Mouse (Mus musculus) left cerebral cortex, adult 6 months (tissue): Measurements from ENCODE around the gene Disc1. TPM values are rescaled to one million over a fixed set of nuclear protein-coding genes. Genes with fewer than 3 reads are reported as not detected.

Experiments
- long read RNA-seq, 2 experiments: library from polyadenylated mRNA; unstranded; transcript quantifications; one replicate each; pipeline ENCODE4 v2.0.0; 2019 to 2020
- polyA plus RNA-seq: library from polyadenylated mRNA; unstranded; fragments of <200 nt; fragmentation: Nextera tagmentation; gene quantifications from 2 replicates; pipeline ENCODE4 v1.2.3, GENCODE M21; 2021

Disc1 gene
- polyA plus RNA-seq = 0.20 and 0.29 TPM in 2 replicates
- long read RNA-seq, experiment 1, partial matches to known transcripts = 0 of 7 reads
- long read RNA-seq, experiment 1, other reads (novel, unspliced or antisense) = 7 of 7 reads
- long read RNA-seq, experiment 2, partial matches to known transcripts = 0 of 1 reads
- long read RNA-seq, experiment 2, other reads (novel, unspliced or antisense) = 1 of 1 reads

GRCm38 (mm10) chr8:125053505-125054435 is at the start of gene Disc1:
Gene Disc1 (plus strand): TSS chr8:125054195.

DNA sequence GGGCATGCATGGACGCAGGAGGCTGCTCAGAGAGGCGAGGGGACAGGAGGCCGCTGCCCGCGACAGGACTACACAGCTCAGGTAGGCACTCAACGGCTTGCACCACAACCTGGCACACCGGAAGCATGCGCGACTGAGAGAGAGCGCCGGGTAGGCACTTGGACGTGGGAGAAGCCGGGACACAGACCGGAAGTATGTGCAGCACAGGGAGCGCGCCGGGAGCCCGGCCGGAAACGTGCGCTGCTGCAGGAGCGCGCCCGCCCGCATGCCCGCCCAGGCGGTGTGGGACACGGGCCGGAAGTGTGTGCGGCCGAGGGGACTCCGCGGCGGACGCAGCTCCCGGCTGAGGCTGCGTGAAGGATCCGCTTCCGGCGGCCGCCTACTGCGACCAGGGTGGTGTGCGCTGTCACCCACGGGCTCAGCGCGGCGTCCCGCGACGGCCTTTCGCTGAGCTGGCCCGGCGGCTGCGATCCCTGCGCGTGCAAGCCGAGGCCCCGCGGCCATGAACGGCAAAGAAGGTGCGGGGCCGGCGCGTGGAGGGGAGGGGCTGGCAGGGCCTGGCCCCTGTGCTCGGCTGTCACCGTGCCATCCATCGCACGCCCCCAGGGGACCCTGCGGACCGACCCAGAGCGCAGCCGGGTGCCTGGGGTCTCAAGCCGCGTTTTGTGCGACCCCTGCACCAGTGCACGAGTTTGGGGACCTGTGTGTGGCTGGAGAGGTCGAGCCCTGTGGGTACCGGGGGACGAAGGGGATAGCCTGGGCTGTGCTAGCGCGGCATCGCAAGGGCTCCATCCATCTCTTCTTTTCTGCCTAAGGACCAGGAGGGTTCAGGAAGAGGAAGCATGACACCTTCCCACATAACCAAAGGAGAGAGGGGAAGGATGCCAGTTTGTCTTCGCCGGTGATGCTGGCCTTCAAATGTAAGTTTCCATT is 41.0 kb upstream of the Disc1 start, which contains the start of gene Tsnax:
TSS of gene Tsnax (plus strand) at position 303 of the 933 bp plus-strand sequence.

Other genes with a start within 250 kb of the Disc1 start
- gene Gnpat, start 191.2 kb upstream of the Disc1 start, polyA plus RNA-seq = 37.4 and 42.4 TPM in 2 replicates
- 16.6 and 17.4 TPM in 2 replicates for gene 2810004N23Rik, start 191.1 kb upstream of the Disc1 start, polyA plus RNA-seq
- gene Exoc8, start 156.5 kb upstream of the Disc1 start, polyA plus RNA-seq = 3.2 and 6.4 TPM in 2 replicates
- gene Sprtn, start 156.3 kb upstream of the Disc1 start, polyA plus RNA-seq = 3.0 and 3.4 TPM in 2 replicates
- gene Egln1, start 104.9 kb upstream of the Disc1 start, polyA plus RNA-seq = 8.7 and 9.6 TPM in 2 replicates
- 198 and 273 TPM in 2 replicates for gene Tsnax, start 41.2 kb upstream of the Disc1 start, polyA plus RNA-seq